In genomic region chr3:115946272-115946671, GRCm38 (mm10) we compare ENCODE assay signal across 22 mouse cellular contexts.
"Had no signal": no experiment of that assay in that cellular context is flagged by ENCODE, and none has a peak within 500 bp of the region (broad histone marks: within the 10 kb centered on the region; RNA-seq: fewer than 3 reads in every experiment).

No protein-coding gene starts in this region.

- H3K4me1 ChIP-seq: limb, embryonic 10.5 days; limb, embryonic 13.5 days; lung, embryonic 15.5 days; midbrain, embryonic 15.5 days; neural tube, embryonic 12.5 days; stomach, embryonic 15.5 days had no signal

- H3K9me3 ChIP-seq: limb, embryonic 10.5 days; limb, embryonic 13.5 days; lung, embryonic 15.5 days; megakaryocyte, embryonic 14.5 days; midbrain, embryonic 10.5 days; midbrain, embryonic 15.5 days; neural tube, embryonic 12.5 days; neural tube, embryonic 15.5 days; stomach, embryonic 15.5 days had no signal

- H3K4me2 ChIP-seq: limb, embryonic 13.5 days; lung, embryonic 15.5 days; midbrain, embryonic 15.5 days; neural tube, embryonic 12.5 days; neural tube, embryonic 15.5 days; stomach, embryonic 15.5 days had no signal

- ATAC-seq: intestine, embryonic 16.5 days; midbrain, embryonic 15.5 days had no signal

- H3K9ac ChIP-seq: limb, embryonic 13.5 days; lung, embryonic 15.5 days; midbrain, embryonic 15.5 days; neural tube, embryonic 12.5 days; neural tube, embryonic 15.5 days; stomach, embryonic 15.5 days had no signal

- DNase-seq: kidney, adult 18-20 months; kidney, adult 9 months; kidney, postnatal 14 days; kidney, postnatal 4 days; layer of hippocampus, adult 9-11 months; lung, adult 18-20 months; lung, postnatal 10 days; lung, postnatal 36 days; right cerebral cortex, postnatal 25 days; spleen, adult 18-20 months; thymus, postnatal 25 days had no signal

- H3K4me3 ChIP-seq: layer of hippocampus, adult 2 months; limb, embryonic 10.5 days; limb, embryonic 13.5 days; lung, embryonic 15.5 days; megakaryocyte, embryonic 14.5 days; midbrain, embryonic 10.5 days; midbrain, embryonic 15.5 days; neural tube, embryonic 12.5 days; neural tube, embryonic 15.5 days; stomach, embryonic 15.5 days had no signal

- H3K27me3 ChIP-seq: limb, embryonic 13.5 days; lung, embryonic 15.5 days; megakaryocyte, embryonic 14.5 days; midbrain, embryonic 15.5 days; neural tube, embryonic 12.5 days; neural tube, embryonic 15.5 days; stomach, embryonic 15.5 days had no signal

- H3K27ac ChIP-seq: layer of hippocampus, adult 2 months; limb, embryonic 10.5 days; limb, embryonic 13.5 days; lung, embryonic 15.5 days; midbrain, embryonic 10.5 days; midbrain, embryonic 15.5 days; neural tube, embryonic 12.5 days; neural tube, embryonic 15.5 days; stomach, embryonic 15.5 days had no signal
